Mouse (Mus musculus) small intestine, adult 2 months (tissue): ENCODE measurements around the gene Fdx1l. TPM values are rescaled to one million over a fixed set of nuclear protein-coding genes. Genes with fewer than 3 reads are reported as not detected.

ENCODE experiments used
- H3K27ac ChIP-seq: fragments of 200-500 bp; 2 replicates; pipeline ENCODE4 v1.5.1; 2012; ENCODE audit warnings: low read depth, low read length, control low read depth, inconsistent platforms; ENCODE audit not compliant: insufficient read depth
- H3K27me3 ChIP-seq: fragments of 200-500 bp; 2 replicates; pipeline ENCODE4 v1.6.1; 2012; ENCODE audit warnings: mild to moderate bottlenecking, moderate library complexity, low read length, inconsistent platforms; ENCODE audit not compliant: control insufficient read depth, insufficient read depth
- H3K36me3 ChIP-seq: fragments of 200-500 bp; 2 replicates; pipeline ENCODE4 v1.6.1; 2012; ENCODE audit warnings: mild to moderate bottlenecking, low read length, control low read depth, inconsistent platforms; ENCODE audit not compliant: control insufficient read depth, insufficient read depth
- H3K4me1 ChIP-seq: fragments of 200-500 bp; 2 replicates; pipeline ENCODE4 v1.6.1; 2012; ENCODE audit warnings: low read length, inconsistent platforms, mixed read lengths; ENCODE audit not compliant: control insufficient read depth, insufficient read depth, insufficient read length
- H3K4me3 ChIP-seq: fragments of 200-500 bp; 2 replicates; pipeline ENCODE4 v1.5.1; 2012; ENCODE audit warnings: low read depth, mild to moderate bottlenecking, control low read depth, inconsistent platforms, low read length, moderate library complexity
- CTCF ChIP-seq: fragments of 200-500 bp; IDR thresholded peaks from 2 replicates; pipeline ENCODE4 v1.5.1; 2012; ENCODE audit warnings: low read depth, mild to moderate bottlenecking, control low read depth, inconsistent platforms, low read length, moderate library complexity, mixed read lengths; ENCODE audit not compliant: insufficient replicate concordance, insufficient read length; ENCODE audit errors: extremely low read depth
- POLR2A ChIP-seq: fragments of 200-500 bp; IDR thresholded peaks from 2 replicates; pipeline ENCODE4 v1.6.1; 2012; ENCODE audit warnings: low read depth, mild to moderate bottlenecking, control low read depth, inconsistent platforms, low read length, moderate library complexity
- WGBS: fragments of 180-500 bp; shearing (Covaris S2); methylation state at CpG from one replicate; pipeline ENCODE4 v1.1.7; 2018; 5-methylcytosine and 5-hydroxymethylcytosine counted together
- polyA plus RNA-seq: library from polyadenylated mRNA; depleted of rRNA; stranded (reverse); fragments of >200 nt; gene quantifications from 2 replicates; pipeline ENCODE4 v1.2.3, GENCODE M21; 2012

Gene Fdx1l
- polyA plus RNA-seq, 1 experiment, result 60.8 TPM

DNA sequence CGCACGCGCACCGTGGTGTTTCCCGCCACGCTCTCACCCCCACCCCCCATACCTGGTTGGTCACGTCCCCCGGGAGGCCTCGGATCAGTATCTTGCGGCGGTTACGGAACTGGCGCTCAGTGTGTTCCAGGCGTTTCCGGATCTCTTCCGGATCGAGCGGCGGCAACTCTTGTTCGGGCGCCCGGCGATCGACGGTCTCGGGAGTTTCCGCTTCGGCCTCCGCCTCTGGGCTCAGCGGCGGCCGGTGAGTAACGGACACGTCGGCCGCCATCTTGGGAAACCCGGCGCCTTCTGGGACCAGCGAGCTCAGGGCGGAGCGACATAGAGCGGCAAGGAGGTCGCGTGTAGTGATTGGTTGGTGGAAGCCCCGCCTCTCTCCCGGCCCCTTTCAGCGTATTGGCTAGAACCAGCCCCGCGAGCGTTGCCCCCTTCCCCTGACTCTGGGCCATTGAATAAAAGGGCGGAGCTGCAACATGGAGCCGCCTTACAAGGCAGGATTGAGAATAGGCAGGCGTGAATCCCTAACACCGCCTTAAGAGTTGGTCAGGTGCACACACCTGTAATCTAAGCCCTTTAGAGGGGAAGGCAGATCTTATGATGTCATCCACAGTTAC is 18.4 kb upstream of the Fdx1l start, which contains the start of the genes Gm38431 and Raver1:
TSS of gene Gm38431 (minus strand) at position 291 of the 614 bp plus-strand sequence.
TSS of gene Raver1 (minus strand) at position 302 of the 614 bp plus-strand sequence.
- TF ChIP-seq CTCF (no peak), POLR2A (peak; percentile 88)
- under 1% methylated on average over 54 of the region's 54 CpGs for WGBS

GRCm38 (mm10) chr9:21090972-21091706 is 17.7 kb upstream of the Fdx1l start:
- Histone ChIP-seq H3K4me1 (peaks cover 20% of the 10 kb centered on the region), H3K4me3 (peak overlapping the region; percentile 88), H3K27ac (peak overlapping the region; percentile 87), H3K36me3 (peaks cover 34% of the 10 kb centered on the region), H3K27me3 (no peaks in the 10 kb centered on the region)
- WGBS, result 1% methylated on average over 24 of the region's 24 CpGs
- no peak for TF ChIP-seq POLR2A

More for the DNA sequence above, 18.4 kb upstream of the Fdx1l start, which contains the start of the genes Gm38431 and Raver1:
- Histone ChIP-seq H3K4me3 (peak within 1 kb of the TSS; percentile 88), H3K27me3 (no peaks in the 10 kb centered on the region), H3K4me1 (peaks cover 17% of the 10 kb centered on the region; the same call in 1 of the 2 replicates), H3K36me3 (peaks cover 27% of the 10 kb centered on the region), H3K27ac (peak within 1 kb of the TSS; percentile 87)

DNA sequence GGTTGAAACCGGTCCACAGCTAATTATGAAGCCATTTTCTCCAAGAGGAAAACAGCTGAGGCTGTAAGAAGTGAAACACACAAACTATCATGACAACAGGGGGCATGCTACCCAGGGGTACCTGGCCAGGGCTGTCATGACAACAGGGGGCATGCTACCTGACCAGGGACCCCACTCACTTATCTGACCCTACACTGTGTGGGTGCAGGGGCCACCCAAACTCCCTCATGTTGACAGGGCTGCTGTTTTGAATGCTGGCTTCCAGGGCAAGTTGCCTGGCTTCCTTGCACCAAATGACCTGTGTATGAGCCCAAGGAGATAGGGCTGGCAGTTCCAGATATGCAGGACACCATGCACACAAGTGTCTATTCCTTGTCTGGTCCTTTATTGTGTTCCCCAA is 17.1 kb upstream of the Fdx1l start:
- 57% methylated on average over 1 of the region's 1 CpGs for whole genome bisulfite sequencing
- H3K36me3 ChIP-seq, result peaks cover 39% of the 10 kb centered on the region
- no peak for TF ChIP-seq POLR2A
- TF ChIP-seq CTCF, result no peak
- peaks cover 22% of the 10 kb centered on the region for H3K4me1 ChIP-seq
- H3K27ac ChIP-seq, result peak overlapping the region; percentile 87
- no peaks in the 10 kb centered on the region for H3K27me3 ChIP-seq
- H3K4me3 ChIP-seq, result peak overlapping the region; percentile 88

GRCm38 (mm10) chr9:21083324-21083723 is 9.9 kb upstream of the Fdx1l start:
- Histone ChIP-seq H3K36me3 (peaks cover 85% of the 10 kb centered on the region), H3K4me1 (peaks cover 9% of the 10 kb centered on the region), H3K27me3 (no peaks in the 10 kb centered on the region), H3K27ac (no peak overlapping the region), H3K4me3 (no peak overlapping the region)
- WGBS, result 77% methylated on average over 3 of the region's 3 CpGs
- TF ChIP-seq POLR2A, result no peak
- TF ChIP-seq CTCF, result no peak

DNA sequence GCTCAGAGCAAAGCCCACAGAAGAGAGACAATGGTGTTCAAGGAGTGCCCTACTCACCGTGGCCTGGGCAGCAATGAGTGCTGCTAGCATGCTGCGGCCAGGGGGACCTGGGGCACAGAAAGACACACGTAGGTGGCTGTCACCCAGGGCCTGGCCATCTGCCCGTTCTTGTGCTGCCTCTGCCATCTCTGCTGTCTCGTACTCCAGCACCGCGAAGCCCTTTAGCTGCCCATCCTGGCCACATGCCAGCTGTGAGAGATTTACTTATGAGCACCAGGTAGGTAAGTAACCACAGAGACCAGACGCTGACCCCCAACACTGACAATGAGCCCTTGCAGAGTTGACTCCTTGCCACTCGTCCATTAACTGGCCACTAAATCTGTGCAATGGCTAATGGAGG is 7.7 kb upstream of the Fdx1l start:
- peaks cover 82% of the 10 kb centered on the region for H3K36me3 ChIP-seq

GRCm38 (mm10) chr9:21075625-21076024 is 2.2 kb upstream of the Fdx1l start:
- Histone ChIP-seq H3K4me3 (no peak overlapping the region), H3K36me3 (peaks cover 51% of the 10 kb centered on the region), H3K4me1 (peaks cover 2% of the 10 kb centered on the region; the same call in 1 of the 2 replicates)

More for the DNA sequence above, 7.7 kb upstream of the Fdx1l start:
- no peak for TF ChIP-seq POLR2A
- peaks cover 1% of the 10 kb centered on the region for H3K4me1 ChIP-seq
- H3K27ac ChIP-seq, result no peak overlapping the region
- no peak overlapping the region for H3K4me3 ChIP-seq
- H3K27me3 ChIP-seq, result no peaks in the 10 kb centered on the region
- 85% methylated on average over 9 of the region's 9 CpGs for WGBS

GRCm38 (mm10) chr9:21074173-21074572 is 759 bp upstream of the Fdx1l start:
- peaks cover 36% of the 10 kb centered on the region for H3K36me3 ChIP-seq
- H3K27ac ChIP-seq, result no peak overlapping the region
- WGBS, result 56% methylated on average over 1 of the region's 1 CpGs
- peaks cover 2% of the 10 kb centered on the region; the same call in 1 of the 2 replicates for H3K4me1 ChIP-seq
- no peak overlapping the region for H3K4me3 ChIP-seq
- H3K27me3 ChIP-seq, result no peaks in the 10 kb centered on the region
- no peak for TF ChIP-seq POLR2A
- no peak for TF ChIP-seq CTCF

More at GRCm38 (mm10) chr9:21075625-21076024, 2.2 kb upstream of the Fdx1l start:
- no peak for TF ChIP-seq POLR2A
- no peak for TF ChIP-seq CTCF
- H3K27me3 ChIP-seq, result no peaks in the 10 kb centered on the region
- H3K27ac ChIP-seq, result no peak overlapping the region
- 97% methylated on average over 3 of the region's 3 CpGs for WGBS
